Mouse (Mus musculus): Measurements from ENCODE around the gene Xpo6.

Xpo6 gene

GRCm38 (mm10) chr7:126080949-126081654, 119.2 kb downstream of the Xpo6 start:
- in situ Hi-C loops (cut with MboI, MseI), result loop anchor here (10.0 kb wide), 1 partner anchor 326 kb away; no protein-coding TSS in a partner anchor

- in situ Hi-C loops (cut with MboI, MseI), result no loop called here
Observed at GRCm38 (mm10) chr7:126076935-126077334, 123.4 kb downstream of the Xpo6 start.

GRCm38 (mm10) chr7:126075058-126075457, 125.2 kb downstream of the Xpo6 start:
- in situ Hi-C loops (cut with MboI, MseI), result no loop called here

GRCm38 (mm10) chr7:126070321-126070720, 130.0 kb downstream of the Xpo6 start:
- in situ Hi-C loops (cut with MboI, MseI), result no loop called here

- in situ Hi-C loops (cut with MboI, MseI), result no loop called here
Observed at GRCm38 (mm10) chr7:126066777-126067176, 133.5 kb downstream of the Xpo6 start.

GRCm38 (mm10) chr7:126065243-126065876, 134.9 kb downstream of the Xpo6 start:
- in situ Hi-C loops (cut with MboI, MseI), result no loop called here

GRCm38 (mm10) chr7:126062228-126062627, 138.1 kb downstream of the Xpo6 start:
- in situ Hi-C loops (cut with MboI, MseI), result no loop called here

- in situ Hi-C loops (cut with MboI, MseI), result no loop called here
Observed at GRCm38 (mm10) chr7:126058918-126059317, 141.4 kb downstream of the Xpo6 start.

- in situ Hi-C loops (cut with MboI, MseI), result no loop called here
Observed at GRCm38 (mm10) chr7:126057332-126057914, 142.9 kb downstream of the Xpo6 start.

- in situ Hi-C loops (cut with MboI, MseI), result no loop called here
Observed at GRCm38 (mm10) chr7:126054574-126054973, 145.7 kb downstream of the Xpo6 start.

- in situ Hi-C loops (cut with MboI, MseI), result no loop called here
Observed at GRCm38 (mm10) chr7:126053618-126054017, 146.7 kb downstream of the Xpo6 start.

- in situ Hi-C loops (cut with MboI, MseI), result no loop called here
Observed at GRCm38 (mm10) chr7:126051910-126052309, 148.4 kb downstream of the Xpo6 start.

Measured in regulatory T cell (primary cell).